Mouse (Mus musculus) layer of hippocampus, postnatal 36 days (tissue): ENCODE data around the gene Syt16. TPM values are rescaled to one million over a fixed set of nuclear protein-coding genes. Genes with fewer than 3 reads are reported as not detected.

Experiments used
- DNase-seq, 2 experiments: peaks; one replicate each; pipeline ENCODE4 v3.0.0; 2022
- total RNA-seq, 2 experiments: library from RNA; stranded (reverse); gene quantifications; 2 replicates each; pipeline ENCODE4 v1.2.3; 2021

The Syt16 gene
- total RNA-seq, 2 experiments from 2014 or later = 54.1 to 57.5 TPM

GRCm38 (mm10) chr12:74230808-74231207 is 233.3 kb downstream of the Syt16 start:
- DNase-seq = peak; percentile 26 to 33

- DNase-seq = no peak
Observed at GRCm38 (mm10) chr12:74232845-74233244, 235.4 kb downstream of the Syt16 start.

GRCm38 (mm10) chr12:74236191-74236590 is 238.7 kb downstream of the Syt16 start:
- DNase-seq = no peak

- peak; percentile 51 to 60 for DNase-seq
Observed at GRCm38 (mm10) chr12:74238056-74238455, 240.6 kb downstream of the Syt16 start.

- DNase-seq = no peak
Observed at GRCm38 (mm10) chr12:74238806-74239205, 241.3 kb downstream of the Syt16 start.

- DNase-seq = no peak
Observed at GRCm38 (mm10) chr12:74264846-74265245, 267.4 kb downstream of the Syt16 start.

GRCm38 (mm10) chr12:74267049-74267448 is 269.6 kb downstream of the Syt16 start:
- DNase-seq = no peak

- DNase-seq = no peak
Observed at GRCm38 (mm10) chr12:74268644-74269285, 271.3 kb downstream of the Syt16 start.

- DNase-seq = no peak
Observed at GRCm38 (mm10) chr12:74272545-74272944, 275.1 kb downstream of the Syt16 start.

GRCm38 (mm10) chr12:74277265-74277664 is 279.8 kb downstream of the Syt16 start:
- DNase-seq = no peak

- no peak for DNase-seq
Observed at GRCm38 (mm10) chr12:74281403-74281802, 283.9 kb downstream of the Syt16 start.

GRCm38 (mm10) chr12:74282846-74283245 is 285.4 kb downstream of the Syt16 start:
- no peak for DNase-seq

GRCm38 (mm10) chr12:74284020-74284684 is 286.7 kb downstream of the Syt16 start:
- peak; percentile 93 for DNase-seq

- no peak for DNase-seq
Observed at GRCm38 (mm10) chr12:74284685-74285054, 287.2 kb downstream of the Syt16 start.

- DNase-seq = no peak
Observed at GRCm38 (mm10) chr12:74290983-74291382, 293.5 kb downstream of the Syt16 start.

GRCm38 (mm10) chr12:74293624-74294023 is 296.2 kb downstream of the Syt16 start:
- DNase-seq = peak in 1 of 2 experiments; percentile 60

GRCm38 (mm10) chr12:74296374-74296773 is 298.9 kb downstream of the Syt16 start:
- no peak for DNase-seq

- DNase-seq = peak in 1 of 2 experiments; percentile 60
Observed at GRCm38 (mm10) chr12:74301559-74301958, 304.1 kb downstream of the Syt16 start.

- no peak for DNase-seq
Observed at GRCm38 (mm10) chr12:74303418-74304294, 306.2 kb downstream of the Syt16 start.

- no peak for DNase-seq
Observed at GRCm38 (mm10) chr12:74312611-74313010, 315.1 kb downstream of the Syt16 start.

GRCm38 (mm10) chr12:74315221-74315620 is 317.8 kb downstream of the Syt16 start:
- DNase-seq = no peak

GRCm38 (mm10) chr12:74316344-74316973 is 319.0 kb downstream of the Syt16 start, which contains the start of gene Gm11042:
TSS of gene Gm11042 (minus strand) at chr12:74316394.
- DNase-seq = no peak
